Mouse (Mus musculus): ENCODE results near the gene Timm23.
"Not testable (repeated sequence)": the region's sequence is repeated elsewhere in the genome, so short reads cannot be mapped to it uniquely, and the experiment has no call there.

Gene Timm23

GRCm38 (mm10) chr14:32165278-32166061, 36.2 kb downstream of the Timm23 start:
- peak; percentile 87 for DNase-seq (ENCODE audit: low spot score)

GRCm38 (mm10) chr14:32164173-32165051, 37.3 kb downstream of the Timm23 start:
- DNase-seq (ENCODE audit: low spot score), result peak; percentile 14

GRCm38 (mm10) chr14:32163203-32163888, 38.4 kb downstream of the Timm23 start:
- no peak for DNase-seq (ENCODE audit: low spot score)

- DNase-seq (ENCODE audit: low spot score), result no peak
Measured at GRCm38 (mm10) chr14:32162231-32162630, 39.5 kb downstream of the Timm23 start.

DNA sequence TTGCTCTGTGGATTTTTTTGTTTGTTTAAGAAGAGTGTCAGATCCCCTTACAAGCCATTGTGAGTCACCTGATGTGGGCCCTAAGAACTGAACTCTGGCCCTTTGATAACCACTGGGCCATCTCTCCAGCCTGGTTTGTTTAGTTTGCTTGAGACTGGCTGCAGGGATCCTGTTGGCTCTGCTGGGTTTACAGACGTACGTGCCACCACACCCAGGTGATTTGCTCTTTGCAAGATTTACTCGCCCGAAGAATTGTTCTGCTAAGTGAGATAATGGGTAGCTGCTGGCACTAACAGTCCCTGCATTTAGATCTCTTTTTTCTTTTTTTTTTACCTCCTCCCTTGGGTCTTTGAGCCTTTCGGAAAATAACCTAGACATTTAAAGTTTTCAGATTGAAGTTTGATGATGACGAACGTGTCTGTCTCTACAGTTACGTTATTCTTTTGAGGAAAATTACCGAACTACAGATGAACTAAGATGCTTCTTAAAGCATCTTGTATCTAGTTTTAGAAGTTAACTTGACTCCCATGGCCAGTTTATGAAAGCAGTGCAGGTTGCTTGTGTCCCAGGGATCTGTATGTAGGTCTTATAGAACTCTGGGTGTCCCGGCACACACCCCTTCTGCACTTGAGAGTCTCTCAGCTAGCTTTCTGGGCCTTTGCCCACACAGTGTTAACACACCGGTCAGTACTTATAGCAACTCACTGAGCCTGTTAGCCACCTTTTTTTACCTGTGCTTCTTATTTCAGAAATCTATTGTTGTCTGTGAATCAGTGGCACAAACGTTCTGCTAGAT, 40.4 kb downstream of the Timm23 start:
- DNase-seq (ENCODE audit: low spot score), result no peak

DNA sequence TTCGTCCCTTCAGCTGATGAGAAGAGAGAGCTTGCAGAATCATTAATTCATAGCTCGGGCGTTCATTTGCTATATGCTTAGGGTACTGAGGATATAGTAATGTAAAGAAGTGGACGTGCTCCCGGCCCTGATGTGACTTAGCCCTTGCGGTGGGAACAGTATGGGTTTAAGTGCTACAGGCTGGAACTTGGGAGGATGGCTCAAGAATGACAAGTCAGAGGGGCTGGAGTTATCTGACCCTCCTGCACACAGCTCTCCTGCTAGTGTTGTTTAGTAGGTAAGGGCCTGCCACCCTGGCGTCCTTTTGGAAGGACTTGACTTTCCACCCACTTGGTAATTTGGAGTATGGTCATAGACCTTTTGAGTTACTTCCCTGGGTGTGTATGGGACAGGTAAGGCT, 41.1 kb downstream of the Timm23 start:
- DNase-seq (ENCODE audit: low spot score), result no peak

DNA sequence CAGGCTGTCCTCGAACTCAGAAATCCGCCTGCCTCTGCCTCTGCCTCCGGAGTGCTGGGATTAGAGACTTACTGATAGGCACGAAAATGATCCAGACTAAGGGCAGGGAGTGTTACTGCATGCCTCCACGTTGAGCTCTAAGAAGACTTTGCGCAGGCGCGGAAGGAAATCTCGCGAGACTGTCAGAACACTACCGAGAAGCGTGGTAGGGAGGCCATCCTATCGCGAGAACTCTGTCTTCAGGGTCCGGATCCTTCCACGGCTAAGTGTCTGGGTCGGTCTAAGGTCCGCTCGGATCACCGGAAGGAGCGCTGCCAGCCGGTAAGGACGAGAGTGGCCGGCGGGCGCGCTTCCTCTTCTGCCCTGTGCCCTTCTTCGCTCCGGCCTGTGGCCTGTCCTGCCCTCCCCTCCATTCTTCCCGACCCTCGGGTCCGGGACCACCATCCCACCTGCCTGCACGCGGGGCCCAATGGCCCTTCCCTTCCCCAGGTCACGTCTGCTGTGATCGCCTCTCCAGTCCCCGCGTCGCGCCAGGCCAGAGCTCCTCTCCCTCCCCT, 41.9 kb downstream of the Timm23 start, which contains the start of gene Ncoa4:
Gene Ncoa4, plus strand, starts transcription at position 176 of the 557 bp plus-strand sequence.
- peak; percentile 99 for DNase-seq (ENCODE audit: low spot score)

DNA sequence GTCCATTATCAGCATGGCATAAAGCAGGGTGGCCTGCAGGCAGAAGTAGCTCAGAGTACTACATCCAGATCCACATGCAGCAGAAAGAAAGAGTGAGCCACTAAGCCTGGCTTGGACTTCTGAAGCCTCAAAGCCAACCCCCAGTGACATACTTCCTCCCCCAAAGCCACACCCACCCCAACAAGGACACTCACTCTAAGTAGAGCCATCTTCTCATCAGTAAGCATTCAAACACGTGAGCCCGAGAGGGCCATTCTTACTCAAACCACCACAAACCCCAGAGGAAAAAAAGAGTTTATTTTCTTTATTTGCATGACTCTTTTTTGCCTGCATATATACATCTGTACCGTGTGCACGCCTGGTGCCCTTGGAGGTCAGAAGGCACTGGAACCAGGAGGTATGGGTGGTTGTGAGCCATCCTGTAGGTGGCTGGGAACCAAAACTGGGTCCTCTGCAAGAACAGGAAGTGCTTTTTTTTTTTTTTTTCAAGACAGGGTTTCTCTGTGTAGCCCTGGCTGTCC, 42.5 kb downstream of the Timm23 start:
- DNase-seq (ENCODE audit: low spot score), result no peak

- no peak for DNase-seq (ENCODE audit: low spot score)
Measured at GRCm38 (mm10) chr14:32154758-32155157, 46.9 kb downstream of the Timm23 start.

- no peak for DNase-seq (ENCODE audit: low spot score)
Measured at GRCm38 (mm10) chr14:32153156-32153555, 48.5 kb downstream of the Timm23 start.

DNA sequence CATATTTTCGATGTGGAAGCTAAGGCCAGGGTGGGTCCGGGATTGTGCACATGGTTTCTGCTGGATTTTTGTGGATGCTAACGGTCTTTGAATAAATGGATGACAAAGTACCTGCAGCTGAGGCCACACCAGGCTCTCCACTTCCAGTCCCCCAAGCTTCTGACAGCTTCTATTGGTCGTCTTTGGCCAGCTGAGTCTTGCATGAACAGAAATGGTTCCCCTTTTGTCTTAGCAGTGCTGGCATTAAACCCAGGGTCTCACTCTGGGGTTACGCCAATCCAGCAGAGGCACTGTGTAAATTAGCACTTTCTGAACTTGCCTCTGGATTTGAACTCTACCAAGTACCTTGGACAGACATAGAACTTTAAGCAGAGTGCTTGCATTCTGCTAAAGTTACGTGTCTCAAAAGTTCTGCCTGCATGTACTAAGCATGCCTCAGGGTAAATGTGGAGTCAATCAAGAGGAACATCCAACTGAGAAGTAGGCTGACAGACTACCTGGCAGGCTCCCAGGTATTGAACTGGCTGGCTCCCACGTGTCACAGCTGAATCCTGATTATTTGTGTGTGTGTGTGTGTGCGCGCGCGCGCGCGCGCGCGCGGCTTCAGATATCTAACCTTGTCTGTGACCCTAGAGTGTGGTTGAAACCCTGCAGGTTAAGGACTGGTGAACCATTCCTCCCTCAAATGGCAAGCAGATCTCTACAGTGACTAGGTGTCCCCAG, 49.3 kb downstream of the Timm23 start:
- no peak for DNase-seq (ENCODE audit: low spot score)

DNA sequence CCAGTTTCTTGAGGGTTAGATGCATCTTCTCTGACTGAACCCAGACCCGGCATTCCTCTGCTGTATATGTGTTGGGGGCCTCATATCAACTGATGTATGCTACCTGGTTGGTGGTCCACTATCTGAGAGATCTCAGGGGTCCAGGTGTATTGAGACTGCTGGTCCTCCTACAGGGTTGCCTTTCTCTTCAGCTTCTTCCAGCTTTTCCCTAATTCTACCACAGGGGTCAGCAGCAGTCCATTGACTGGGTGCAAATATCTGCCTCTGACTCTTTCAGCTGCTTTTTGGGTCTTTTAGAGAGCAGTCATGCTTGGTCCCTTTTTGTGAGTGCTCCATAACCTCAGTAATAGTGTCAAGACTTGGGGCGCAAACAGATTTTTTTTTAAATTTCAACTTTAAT, 50.8 kb downstream of the Timm23 start:
- no peak for DNase-seq (ENCODE audit: low spot score)

DNA sequence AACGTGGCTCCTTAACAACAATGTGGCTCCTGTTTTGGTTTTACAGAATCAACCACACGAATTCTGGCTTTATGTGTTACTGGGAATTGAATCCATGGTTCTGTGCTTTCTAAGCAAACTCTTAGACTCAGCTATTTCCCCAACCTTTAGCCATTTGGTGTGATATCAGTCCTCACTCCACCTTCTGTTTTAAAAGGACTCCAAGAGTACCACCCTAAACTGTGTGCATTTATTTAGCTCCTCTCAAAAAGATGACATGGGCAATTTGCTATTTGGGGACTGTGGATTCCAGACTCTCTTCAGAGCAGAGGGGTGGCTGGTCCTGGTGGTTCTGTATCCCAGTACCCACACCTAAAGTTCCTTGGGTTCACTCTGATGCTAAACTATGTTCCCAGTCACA, 55.1 kb downstream of the Timm23 start:
- no peak for DNase-seq (ENCODE audit: low spot score)

DNA sequence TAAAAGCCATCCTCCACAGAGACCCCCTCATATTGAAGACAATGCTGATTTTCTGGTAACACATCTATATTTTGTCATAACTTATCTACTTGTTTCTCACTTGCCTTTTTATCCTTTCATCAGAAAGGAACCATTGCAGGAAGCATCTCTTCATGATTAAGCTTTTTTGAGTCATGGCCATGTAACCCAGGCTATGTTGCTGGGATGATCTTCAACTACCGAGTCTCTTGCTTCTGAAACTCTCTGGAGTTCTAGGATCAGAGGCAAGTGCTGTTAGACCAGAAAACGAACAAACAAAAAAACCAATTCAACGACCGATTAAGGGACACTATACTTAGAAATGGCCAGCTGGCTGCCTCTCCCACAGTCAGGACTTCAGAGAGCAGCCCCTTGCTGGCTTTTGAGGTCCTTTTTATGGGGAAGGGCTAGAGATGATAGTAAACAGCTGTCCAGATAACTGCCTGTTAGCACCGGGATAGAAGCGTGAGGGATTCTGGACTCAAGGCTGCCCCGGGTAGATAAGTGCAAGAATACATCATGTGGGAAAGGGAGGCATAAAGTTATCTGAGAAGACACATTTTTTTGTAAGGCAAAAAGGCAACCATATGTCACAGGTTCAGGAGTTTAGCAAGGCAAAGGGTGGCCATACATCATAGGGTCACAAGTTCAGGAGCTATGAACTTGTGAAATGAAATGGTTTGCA, 55.7 kb downstream of the Timm23 start:
- DNase-seq (ENCODE audit: low spot score), result no peak

DNA sequence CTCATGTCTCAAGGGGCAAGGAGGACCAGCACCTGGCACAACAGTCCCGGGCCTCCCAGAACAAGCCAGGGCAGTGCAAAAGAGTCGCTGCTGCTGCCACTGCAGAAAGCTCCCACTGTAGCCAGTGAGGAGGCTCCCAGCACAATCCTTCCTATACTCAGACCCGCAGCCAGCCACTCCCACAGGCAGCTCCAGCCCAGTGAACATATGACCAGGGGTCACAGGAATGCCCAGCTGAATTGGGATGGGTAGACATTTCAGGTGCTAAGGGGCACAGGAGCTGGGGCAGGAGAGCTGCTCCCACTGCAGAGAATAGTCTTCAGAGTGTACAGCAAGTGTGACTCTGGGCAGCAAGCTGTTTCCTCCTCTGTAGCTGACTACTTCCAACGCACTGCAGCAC, 56.3 kb downstream of the Timm23 start:
- DNase-seq (ENCODE audit: low spot score), result no peak

DNA sequence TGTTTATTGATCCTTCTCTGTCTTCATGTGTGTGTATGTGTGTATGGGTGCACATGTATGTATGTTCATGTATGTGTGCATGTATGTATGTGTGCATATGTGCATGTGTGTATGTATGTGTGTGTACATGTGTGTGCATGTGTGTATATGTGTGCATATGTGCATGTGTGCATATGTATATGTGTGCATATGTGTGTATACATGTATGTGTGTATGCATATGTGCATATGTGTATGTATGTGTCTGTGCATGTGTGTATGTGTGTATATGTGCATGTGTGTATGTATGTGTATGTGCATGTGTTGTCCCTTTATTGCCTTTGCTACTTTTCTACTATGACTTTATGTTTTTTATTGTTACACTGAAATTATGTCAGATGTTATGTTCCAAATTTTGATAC, 57.0 kb downstream of the Timm23 start:
- DNase-seq (ENCODE audit: low spot score), result no peak

- no peak for DNase-seq (ENCODE audit: low spot score)
Measured at GRCm38 (mm10) chr14:32141723-32142122, 60.0 kb downstream of the Timm23 start, which contains the start of gene Msmb. Gene Msmb (plus strand): TSS chr14:32142023.

- DNase-seq (ENCODE audit: low spot score), result no peak
Measured at GRCm38 (mm10) chr14:32140359-32140965, 61.2 kb downstream of the Timm23 start.

- not testable (repeated sequence) for DNase-seq (ENCODE audit: low spot score)
Measured at GRCm38 (mm10) chr14:32136467-32136866, 65.2 kb downstream of the Timm23 start.
